Mouse (Mus musculus): ENCODE data around the gene Dgat2l6.

GRCm38 (mm10) chrX:100516683-100517082, 8.0 kb upstream of the Dgat2l6 start:
- no peak for TF ChIP-seq CTCF (conservative IDR thresholded peaks at IDR 0.05; ENCODE audit: low read length)
- TF ChIP-seq POU5F1 (IDR thresholded peaks at IDR 0.05; ENCODE audit: borderline replicate concordance, low read length): no peak
